ENCODE assay signal across 18 mouse cellular contexts in genomic region chr2:174867397-174867796, GRCm38 (mm10).
"Had no signal": no experiment of that assay in that cellular context is flagged by ENCODE, and none has a peak within 500 bp of the region (broad histone marks: within the 10 kb centered on the region; RNA-seq: fewer than 3 reads in every experiment).

No protein-coding gene starts in this region.

- H3K9me3 ChIP-seq: intestine, embryonic 15.5 days; megakaryocyte, embryonic 14.5 days; midbrain, embryonic 10.5 days; midbrain, embryonic 13.5 days; neural tube, embryonic 13.5 days had no signal

- H3K4me1 ChIP-seq: megakaryocyte, embryonic 14.5 days had no signal

- H3K27ac ChIP-seq: liver, embryonic 14.5 days; macrophage; midbrain, embryonic 10.5 days; midbrain, embryonic 13.5 days; neural tube, embryonic 13.5 days had no signal

- H3K4me3 ChIP-seq: intestine, embryonic 15.5 days; megakaryocyte, embryonic 14.5 days; midbrain, embryonic 10.5 days; midbrain, embryonic 13.5 days; myocyte; neural tube, embryonic 13.5 days had no signal

- H3K27me3 ChIP-seq: intestine, embryonic 15.5 days; midbrain, embryonic 13.5 days; neural tube, embryonic 13.5 days had no signal

- DNase-seq: kidney, adult 18-20 months; kidney, postnatal 14 days; kidney, postnatal 4 days; liver, postnatal 0 days; lung, embryonic 14.5 days; thymus, adult 18-20 months; thymus, postnatal 36 days had no signal

- H3K36me3 ChIP-seq: intestine, embryonic 15.5 days; midbrain, embryonic 10.5 days; midbrain, embryonic 13.5 days; neural tube, embryonic 13.5 days had no signal

- H3K9ac ChIP-seq: intestine, embryonic 15.5 days; liver, embryonic 14.5 days; liver, postnatal 0 days; lung, embryonic 14.5 days; midbrain, embryonic 13.5 days; neural tube, embryonic 13.5 days had no signal

- ATAC-seq: liver, postnatal 0 days; lung, postnatal 0 days; midbrain, embryonic 13.5 days; midbrain, embryonic 16.5 days had no signal

- H3K4me2 ChIP-seq: intestine, embryonic 15.5 days; liver, embryonic 11.5 days; lung, embryonic 14.5 days; midbrain, embryonic 13.5 days; neural tube, embryonic 13.5 days had no signal
